Mouse (Mus musculus) CH12.LX (cell line): ENCODE measurements around the gene Rabgap1. TPM values are rescaled to one million over a fixed set of nuclear protein-coding genes. Genes with fewer than 3 reads are reported as not detected.
A peak's percentile ranks its signal among the peaks of the same experiment; 100 is the strongest.

Experiments
- DNase-seq: peaks from one replicate; pipeline ENCODE4 v3.0.0-alpha.2; 2013; ENCODE audit errors: extremely low read depth
- H3K27ac ChIP-seq: 2 replicates; pipeline ENCODE4 v1.5.1; 2012; ENCODE audit warnings: low read depth, mild to moderate bottlenecking, control low read depth, moderate library complexity; ENCODE audit not compliant: insufficient read depth
- H3K27me3 ChIP-seq: replicated peaks from 2 replicates; pipeline ENCODE3; 2012; ENCODE audit warnings: inconsistent platforms
- H3K36me3 ChIP-seq, 2 experiments: replicated peaks in 1 of 2; 2 replicates each; pipeline versions ENCODE3 to v1.6.1; 2012; ENCODE audit warnings: inconsistent platforms in 1 of 2, low read length in 1 of 2, mild to moderate bottlenecking in 1 of 2, mixed read lengths in 1 of 2, moderate library complexity in 1 of 2; ENCODE audit not compliant: control insufficient read depth in 1 of 2, insufficient read depth in 1 of 2
- H3K4me1 ChIP-seq, 2 experiments: 2 replicates each; pipeline ENCODE4 v1.6.1; 2012; ENCODE audit warnings: inconsistent platforms in 1 of 2, moderate library complexity in 1 of 2; ENCODE audit not compliant: insufficient read depth in 2 of 2, control insufficient read depth in 1 of 2
- H3K4me2 ChIP-seq: 2 replicates; pipeline ENCODE4 v1.6.1; 2012; ENCODE audit warnings: low read depth, mild to moderate bottlenecking, control low read depth; ENCODE audit not compliant: poor library complexity, insufficient read depth, severe bottlenecking
- H3K4me3 ChIP-seq, 3 experiments: fragments of 150-350 bp in 1 of 3; sonication (generic) in 1 of 3; replicated peaks in 1 of 3; 2 replicates each; pipeline versions ENCODE3 to v1.5.1; 2011 to 2012; ENCODE audit warnings: low read depth in 2 of 3, low read length in 2 of 3, mild to moderate bottlenecking in 2 of 3, moderate library complexity in 2 of 3, control low read depth in 1 of 3, improper control_type of control experiment in 1 of 3, inconsistent platforms in 1 of 3, mixed read lengths in 1 of 3; ENCODE audit not compliant: poor library complexity in 1 of 3
- H3K79me2 ChIP-seq: replicated peaks from 2 replicates; pipeline ENCODE4 v1.6.1; 2012; ENCODE audit warnings: mild to moderate bottlenecking, moderate library complexity; ENCODE audit not compliant: control insufficient read depth, poor library complexity, insufficient read depth, severe bottlenecking; ENCODE audit errors: extremely low read depth
- H3K9ac ChIP-seq: 2 replicates; pipeline ENCODE4 v1.6.1; 2012; ENCODE audit warnings: low read depth, mild to moderate bottlenecking, control low read depth, moderate library complexity; ENCODE audit not compliant: insufficient read depth
- H3K9me3 ChIP-seq: replicated peaks from 2 replicates; pipeline ENCODE3; 2012; ENCODE audit warnings: low read length, inconsistent platforms, mixed read lengths
- CTCF ChIP-seq, 2 experiments: IDR thresholded peaks in 1 of 2; conservative IDR thresholded peaks in 1 of 2; 2 replicates each; pipeline ENCODE4 v1.5.1; 2011 to 2012; ENCODE audit warnings: low read depth in 2 of 2, low read length in 2 of 2, improper control_type of control experiment in 1 of 2, inconsistent platforms in 1 of 2, mild to moderate bottlenecking in 1 of 2, moderate library complexity in 1 of 2
- E2F4 ChIP-seq: IDR thresholded peaks from 2 replicates; pipeline ENCODE4 v1.6.1; 2011; ENCODE audit warnings: low read depth, low read length, improper control_type of control experiment; ENCODE audit not compliant: insufficient replicate concordance
- ELF1 ChIP-seq: IDR thresholded peaks from 2 replicates; pipeline ENCODE4 v1.6.1; 2014; ENCODE audit warnings: low read depth, mild to moderate bottlenecking, inconsistent platforms, low read length, improper control_type of control experiment
- KAT2A ChIP-seq: IDR thresholded peaks from 2 replicates; pipeline ENCODE4 v1.6.1; 2012; ENCODE audit warnings: low read length, improper control_type of control experiment, inconsistent platforms; ENCODE audit not compliant: insufficient replicate concordance
- MAFK ChIP-seq: IDR thresholded peaks from 2 replicates; pipeline ENCODE4 v1.6.1; 2011; ENCODE audit warnings: low read length, improper control_type of control experiment; ENCODE audit not compliant: insufficient replicate concordance
- NRF1 ChIP-seq: IDR thresholded peaks from 2 replicates; pipeline ENCODE4 v1.6.1; 2014; ENCODE audit warnings: low read depth, mild to moderate bottlenecking, inconsistent platforms, low read length, improper control_type of control experiment, moderate library complexity
- RAD21 ChIP-seq: IDR thresholded peaks from 2 replicates; pipeline ENCODE4 v1.6.1; 2011; ENCODE audit warnings: low read depth, mild to moderate bottlenecking, low read length, improper control_type of control experiment, moderate library complexity
- SIN3A ChIP-seq: IDR thresholded peaks from 2 replicates; pipeline ENCODE4 v1.6.1; 2012; ENCODE audit warnings: low read length, improper control_type of control experiment, inconsistent platforms
- SMC3 ChIP-seq: IDR thresholded peaks from 2 replicates; pipeline ENCODE4 v1.6.1; 2011; ENCODE audit warnings: low read depth, low read length, improper control_type of control experiment
- TCF12 ChIP-seq: IDR thresholded peaks from 2 replicates; pipeline ENCODE4 v1.6.1; 2014; ENCODE audit warnings: low read depth, mild to moderate bottlenecking, inconsistent platforms, low read length, improper control_type of control experiment
- ZMIZ1 ChIP-seq: IDR thresholded peaks from 2 replicates; pipeline ENCODE4 v1.6.1; 2012; ENCODE audit warnings: low read depth, mild to moderate bottlenecking, inconsistent platforms, low read length, improper control_type of control experiment
- ZNF384 ChIP-seq: IDR thresholded peaks from 2 replicates; pipeline ENCODE4 v1.6.1; 2012; ENCODE audit warnings: low read depth, low read length, improper control_type of control experiment, inconsistent platforms
- dilution Hi-C: fragments of 300-500 bp; cut with MboI; formaldehyde crosslinking; loops from 2 replicates; pipeline ENCODE4 v1.14.3; 2020; ENCODE audit warnings: low sequenced_read_pairs; ENCODE audit not compliant: extremely low pct_unique_long_range_greater_than_20kb, extremely low pct_ligation_motif_present
- in situ Hi-C: fragments of 300-500 bp; cut with MboI; formaldehyde crosslinking; loops from 3 replicates; pipeline ENCODE4 v1.14.3; 2019; ENCODE audit warnings: low sequenced_read_pairs, low pct_ligation_motif_present, low pct_unique_long_range_greater_than_20kb, mixed read lengths
- polyA plus RNA-seq: library from polyadenylated mRNA; unstranded; fragments of >175 nt; gene quantifications from 2 replicates; pipeline ENCODE4 v1.2.1, GENCODE M21; 2012; ENCODE audit warnings: low read depth; ENCODE audit not compliant: insufficient read length
- total RNA-seq, 2 experiments: library from RNA; depleted of rRNA; stranded (reverse); fragments of 300-350 nt in 1 of 2; fragments of >200 nt in 1 of 2; gene quantifications; 2 replicates each; pipeline ENCODE4 v1.2.3; 2012 to 2014

The Rabgap1 gene
- total and polyA plus RNA-seq, 3 experiments: 16.6 to 21.9 (median 19.4) TPM

GRCm38 (mm10) chr2:37442611-37443591 is at the start of gene Rabgap1, which contains the start of the genes Zbtb26 and Zbtb6 (continued):
- peak; percentile 94; the same call in 1 of the 2 replicates for TF ChIP-seq KAT2A

- in situ Hi-C loops (no loop called here), dilution Hi-C loops (no loop called here)
- no peaks in the 10 kb centered on the region for H3K9me3 ChIP-seq
- H3K4me2 ChIP-seq: no peak overlapping the region
- TF ChIP-seq MAFK (peak; percentile 59; the same call in 1 of the 2 replicates), NRF1 (no peak), ELF1 (no peak), SMC3 (peak; percentile 46), CTCF (conservative IDR thresholded peaks at IDR 0.05 in 1 of 2, IDR thresholded peaks at IDR 0.05 in 1 of 2; ENCODE audit: low read depth in 2 of 2, low read length in 2 of 2) (peak in 1 of 2 experiments; percentile 58; a peak in 2 of 4 replicates), TCF12 (no peak), RAD21 (peak; percentile 49), E2F4 (no peak)
- H3K27ac ChIP-seq: no peak overlapping the region
- no peaks in the 10 kb centered on the region for H3K27me3 ChIP-seq
- H3K4me1 ChIP-seq: peaks cover 0 to 14% of the 10 kb centered on the region in 2 experiments; a peak in 1 of 4 replicates
- no peak overlapping the region for H3K9ac ChIP-seq
- no peak overlapping the region for H3K4me3 ChIP-seq
- peak; percentile 24 for DNase-seq
- no peaks in the 10 kb centered on the region for H3K79me2 ChIP-seq
- H3K36me3 ChIP-seq: peaks cover 16 to 45% of the 10 kb centered on the region in 2 experiments
Observed at GRCm38 (mm10) chr2:37395539-37395938, 47.5 kb upstream of the Rabgap1 start.

GRCm38 (mm10) chr2:37421903-37422302 is 21.2 kb upstream of the Rabgap1 start:
- Histone ChIP-seq H3K27me3 (no peaks in the 10 kb centered on the region), H3K27ac (peak overlapping the region; percentile 95), H3K4me2 (peak overlapping the region; percentile 33), H3K4me1 (peaks cover 0 to 32% of the 10 kb centered on the region in 2 experiments; a peak in 2 of 4 replicates), H3K4me3 (peak overlapping the region; percentile 68 to 88 (median 81)), H3K9me3 (no peaks in the 10 kb centered on the region), H3K9ac (peak overlapping the region; percentile 98)
- in situ Hi-C loops: no loop called here
- dilution Hi-C loops: no loop called here
- no peak for DNase-seq
- TF ChIP-seq ZMIZ1: no peak
- no peak for TF ChIP-seq ZNF384
- no peak for TF ChIP-seq E2F4
- 0 out of 2 replicates have a peak, but pooled peaks have one; percentile 19 for TF ChIP-seq SIN3A
- TF ChIP-seq, all 38 proteins: peak for 1
- peaks cover 0 to 6% of the 10 kb centered on the region in 2 experiments for H3K36me3 ChIP-seq
- H3K79me2 ChIP-seq: peaks cover 26% of the 10 kb centered on the region
